Mouse (Mus musculus) kidney, postnatal 0 days (tissue): ENCODE results near the gene Taf4. TPM values are rescaled to one million over a fixed set of nuclear protein-coding genes. Genes with fewer than 3 reads are reported as not detected.

Experiments used
- ATAC-seq: fragments of 200-750 bp; cut with Nextera tagmentation; replicated peaks from 2 replicates; pipeline ENCODE4 v1.8.0; 2017; ENCODE audit warnings: low read depth, moderate number of reproducible peaks, moderate TSS enrichment, moderate library complexity; ENCODE audit not compliant: low FRiP score
- DNase-seq: peaks from one replicate; pipeline ENCODE4 v3.0.0-alpha.2; 2016; ENCODE audit warnings: low spot score
- H3K27ac ChIP-seq: fragments of 300-500 bp; sonication (generic); 2 replicates; pipeline ENCODE4 v1.5.1; 2014; ENCODE audit warnings: mild to moderate bottlenecking
- H3K27me3 ChIP-seq: fragments of 300-500 bp; sonication (generic); 2 replicates; pipeline ENCODE4 v1.6.1; 2014; ENCODE audit warnings: low read length, mixed read lengths; ENCODE audit not compliant: insufficient read depth
- H3K36me3 ChIP-seq: fragments of 300-500 bp; sonication (generic); 2 replicates; pipeline ENCODE4 v1.6.1; 2014; ENCODE audit warnings: low read length, mixed read lengths; ENCODE audit not compliant: insufficient read depth
- H3K4me1 ChIP-seq: fragments of 300-500 bp; sonication (generic); replicated peaks from 2 replicates; pipeline ENCODE4 v1.6.1; 2014; ENCODE audit warnings: antibody characterized with exemption, low read length, mixed read lengths; ENCODE audit not compliant: insufficient read depth
- H3K4me2 ChIP-seq: fragments of 300-500 bp; sonication (generic); 2 replicates; pipeline ENCODE4 v1.6.1; 2014; ENCODE audit warnings: mild to moderate bottlenecking, low read length, moderate library complexity, mixed read lengths
- H3K4me3 ChIP-seq: fragments of 300-500 bp; sonication (generic); replicated peaks from 2 replicates; pipeline ENCODE4 v1.5.1; 2014; ENCODE audit warnings: low read depth, low read length
- H3K9ac ChIP-seq: fragments of 300-500 bp; sonication (generic); 2 replicates; pipeline ENCODE4 v1.6.1; 2014; ENCODE audit warnings: low read depth, low read length
- H3K9me3 ChIP-seq: fragments of 300-500 bp; sonication (generic); replicated peaks from 2 replicates; pipeline ENCODE4 v1.6.1; 2016; ENCODE audit warnings: low read length, inconsistent platforms, mixed read lengths
- CTCF ChIP-seq: IDR thresholded peaks from 2 replicates; pipeline ENCODE4 v1.5.1; 2016; ENCODE audit warnings: antibody characterized with exemption, low read depth, mild to moderate bottlenecking, moderate library complexity
- WGBS: fragments of 180-500 bp; shearing (Covaris S2); extraction: QIAGEN DNeasy Blood & Tissue Kit; methylation state at CpG from one replicate; pipeline ENCODE4 v1.1.7; 2014; 5-methylcytosine and 5-hydroxymethylcytosine counted together
- polyA plus RNA-seq: library from polyadenylated mRNA; unstranded; fragments of >200 nt; fragmentation: Nextera tagmentation; extraction: Ambion mirVana; gene quantifications from 2 replicates; pipeline ENCODE4 v1.2.1, GENCODE M21; 2015

Taf4 gene
- polyA plus RNA-seq, 1 experiment from 2014 or later = 3.3 TPM

DNA sequence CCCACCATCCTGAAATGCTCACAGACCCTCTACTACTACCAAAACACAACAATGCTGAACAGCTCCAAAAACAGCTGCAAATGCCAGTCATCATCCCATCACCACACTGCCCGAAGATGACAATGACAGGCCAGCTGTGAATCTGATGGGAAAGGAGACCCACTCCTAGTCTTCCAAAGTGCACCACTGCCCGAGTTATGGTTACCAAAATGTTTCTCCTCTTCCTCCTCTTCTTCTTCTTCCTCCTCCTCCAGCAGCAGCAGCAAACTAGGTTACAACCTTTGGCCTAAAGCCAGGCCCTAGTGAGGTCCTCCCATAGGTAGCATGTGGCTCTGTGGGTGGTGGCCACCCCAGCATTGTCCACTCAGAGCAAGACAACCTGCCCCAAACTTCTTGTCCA, 4.6 kb downstream of the Taf4 start:
- 75% methylated on average over 2 of the region's 2 CpGs for WGBS
- no peak for DNase-seq
- H3K4me1 ChIP-seq = peaks cover 29% of the 10 kb centered on the region

DNA sequence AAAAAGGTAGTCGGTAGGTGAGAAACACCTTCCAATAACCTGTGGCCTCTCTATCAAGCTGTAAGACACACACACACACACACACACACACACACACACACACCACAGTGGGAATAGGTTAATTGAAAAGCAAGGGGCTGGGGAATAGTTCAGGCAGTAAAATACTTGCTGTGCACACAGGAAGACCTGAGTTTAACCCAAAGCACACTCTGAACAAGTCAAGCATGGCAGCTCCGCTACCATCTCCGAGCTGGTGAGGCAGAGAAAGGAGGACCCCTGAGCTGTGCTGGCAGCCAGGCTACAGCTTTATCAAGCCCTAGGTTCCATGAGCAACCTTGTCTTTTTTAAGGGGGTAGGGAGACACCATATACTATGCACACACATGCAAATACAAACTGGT, 7.3 kb downstream of the Taf4 start:
- H3K27me3 ChIP-seq = no peaks in the 10 kb centered on the region
- no peaks in the 10 kb centered on the region for H3K9me3 ChIP-seq
- H3K9ac ChIP-seq = no peak overlapping the region
- H3K4me1 ChIP-seq = peaks cover 18% of the 10 kb centered on the region
- 48% methylated on average over 3 of the region's 3 CpGs for WGBS
- no peak overlapping the region for H3K27ac ChIP-seq
- H3K36me3 ChIP-seq = no peaks in the 10 kb centered on the region
- ATAC-seq (no peak; the same call in 1 of the 2 replicates), DNase-seq (peak; percentile 14)
- no peak overlapping the region for H3K4me3 ChIP-seq
- H3K4me2 ChIP-seq = no peak overlapping the region
- no peak for TF ChIP-seq CTCF

More for the DNA sequence above, 4.6 kb downstream of the Taf4 start:
- Histone ChIP-seq H3K4me2 (no peak overlapping the region), H3K27me3 (no peaks in the 10 kb centered on the region), H3K4me3 (no peak overlapping the region), H3K9ac (no peak overlapping the region), H3K9me3 (no peaks in the 10 kb centered on the region), H3K27ac (no peak overlapping the region), H3K36me3 (no peaks in the 10 kb centered on the region)
- no peak for ATAC-seq
- no peak for TF ChIP-seq CTCF

DNA sequence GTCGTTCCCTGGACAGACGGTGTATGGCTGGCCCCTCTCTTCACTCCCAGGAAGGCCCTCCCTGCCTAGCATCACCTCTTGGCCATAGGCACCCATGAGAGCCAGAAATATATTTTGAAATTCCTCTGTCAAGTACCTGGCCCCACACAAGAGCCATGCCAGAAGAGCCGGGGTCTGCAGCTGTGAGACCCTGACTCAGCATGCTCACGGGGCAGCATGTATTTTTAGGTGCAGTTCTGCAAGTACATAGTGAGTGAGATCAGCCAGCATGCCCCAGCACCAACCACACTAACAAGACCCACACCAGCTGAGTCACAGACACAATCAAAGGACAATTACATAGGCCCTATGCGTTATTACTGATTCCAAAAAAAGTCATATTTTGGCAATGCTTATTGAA, 8.8 kb downstream of the Taf4 start:
- WGBS = 67% methylated on average over 5 of the region's 5 CpGs
- no peak for ATAC-seq
- Histone ChIP-seq H3K4me2 (no peak overlapping the region), H3K9ac (no peak overlapping the region), H3K27ac (no peak overlapping the region), H3K4me1 (peaks cover 8% of the 10 kb centered on the region), H3K36me3 (no peaks in the 10 kb centered on the region), H3K9me3 (no peaks in the 10 kb centered on the region), H3K27me3 (no peaks in the 10 kb centered on the region), H3K4me3 (no peak overlapping the region)
- no peak for DNase-seq
- TF ChIP-seq CTCF = no peak

DNA sequence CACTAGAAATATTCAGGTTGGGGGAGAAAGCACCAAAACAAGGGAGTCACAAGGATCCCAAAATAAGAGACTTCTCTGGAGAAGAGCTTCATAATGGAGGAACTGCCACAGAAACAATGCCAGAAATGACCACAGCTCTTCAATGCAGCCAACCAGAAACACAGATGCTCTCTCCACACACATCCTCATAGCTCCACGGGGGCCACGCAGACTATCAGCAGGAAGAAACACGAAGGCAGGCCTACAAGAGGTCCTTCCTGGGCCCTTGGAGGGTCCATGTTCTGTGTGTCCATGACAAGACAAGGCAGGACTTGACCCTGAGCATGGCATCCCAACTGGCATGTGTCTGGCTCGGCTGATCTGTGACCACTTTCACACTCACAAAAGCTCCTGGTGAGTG, 15.0 kb downstream of the Taf4 start:
- Histone ChIP-seq H3K4me3 (no peak overlapping the region), H3K4me2 (no peak overlapping the region), H3K4me1 (peaks cover 8% of the 10 kb centered on the region; the same call in 1 of the 2 replicates), H3K27ac (no peak overlapping the region), H3K27me3 (no peaks in the 10 kb centered on the region), H3K9ac (no peak overlapping the region), H3K36me3 (no peaks in the 10 kb centered on the region), H3K9me3 (no peaks in the 10 kb centered on the region)
- WGBS = 80% methylated on average over 4 of the region's 4 CpGs
- no peak for ATAC-seq
- no peak for TF ChIP-seq CTCF
- DNase-seq = no peak

DNA sequence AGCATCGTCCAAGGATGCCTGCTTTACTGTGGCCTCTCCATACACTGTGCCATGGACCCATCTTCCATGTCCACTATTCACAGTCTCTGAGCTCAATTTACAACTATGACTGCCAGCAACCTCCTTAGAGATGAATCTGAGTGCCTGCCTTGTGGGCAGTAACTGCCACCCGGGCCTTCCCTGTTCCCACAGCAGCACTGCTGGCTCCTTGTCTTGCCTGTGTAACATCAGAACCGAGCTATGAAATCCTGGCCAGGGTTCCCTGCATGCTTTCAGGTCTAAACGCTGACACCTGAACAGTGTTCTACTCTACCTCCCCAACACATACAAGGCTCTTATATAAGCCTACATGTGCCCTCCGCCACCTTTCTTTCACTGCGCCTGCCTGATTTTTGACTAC, 16.1 kb downstream of the Taf4 start:
- ATAC-seq (no peak), DNase-seq (no peak)
- H3K4me1 ChIP-seq = peaks cover 15% of the 10 kb centered on the region; the same call in 1 of the 2 replicates
- TF ChIP-seq CTCF = no peak
- no peak overlapping the region for H3K27ac ChIP-seq
- no peaks in the 10 kb centered on the region for H3K27me3 ChIP-seq
- H3K36me3 ChIP-seq = no peaks in the 10 kb centered on the region
- no peak overlapping the region for H3K4me3 ChIP-seq
- H3K4me2 ChIP-seq = no peak overlapping the region
- 84% methylated on average over 6 of the region's 6 CpGs for WGBS
- H3K9ac ChIP-seq = no peak overlapping the region
- no peaks in the 10 kb centered on the region for H3K9me3 ChIP-seq

DNA sequence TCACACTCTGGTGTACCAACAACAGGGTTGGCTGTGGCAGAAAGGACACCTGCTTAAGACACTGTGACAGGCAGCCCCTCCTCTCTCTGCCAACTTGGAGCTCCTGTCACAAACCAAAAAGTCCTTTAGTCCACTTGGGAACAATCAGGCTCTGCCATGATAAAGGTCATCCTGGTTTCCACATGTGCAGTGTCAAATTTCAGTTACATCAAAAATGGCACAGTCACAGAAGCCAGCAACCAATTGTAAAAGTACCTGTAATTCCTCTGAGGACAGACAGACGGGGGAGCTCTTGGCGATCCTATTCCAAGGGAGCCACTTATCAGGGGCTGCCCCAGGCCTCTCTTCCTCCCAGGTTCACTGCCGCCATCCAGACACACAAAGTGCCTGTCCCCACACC, 17.1 kb downstream of the Taf4 start:
- no peak overlapping the region for H3K4me3 ChIP-seq
- no peak for TF ChIP-seq CTCF
- H3K9me3 ChIP-seq = no peaks in the 10 kb centered on the region
- ATAC-seq (no peak), DNase-seq (peak; percentile 15)
- peaks cover 15% of the 10 kb centered on the region; the same call in 1 of the 2 replicates for H3K4me1 ChIP-seq
- H3K9ac ChIP-seq = no peak overlapping the region
- no peaks in the 10 kb centered on the region for H3K27me3 ChIP-seq
- H3K27ac ChIP-seq = no peak overlapping the region
- 34% methylated on average over 3 of the region's 3 CpGs for WGBS
- no peak overlapping the region for H3K4me2 ChIP-seq
- no peaks in the 10 kb centered on the region for H3K36me3 ChIP-seq
